Mouse (Mus musculus) liver, embryonic 15.5 days (tissue): ENCODE results near the gene Slc25a40. TPM values are rescaled to one million over a fixed set of nuclear protein-coding genes. Genes with fewer than 3 reads are reported as not detected.

Source experiments
- ATAC-seq: fragments of 200-750 bp; cut with Nextera tagmentation; 2 replicates; pipeline ENCODE4 v1.8.0; 2017; ENCODE audit warnings: moderate number of reproducible peaks, mild to moderate bottlenecking, moderate library complexity; ENCODE audit not compliant: insufficient read depth
- H3K27ac ChIP-seq: fragments of 300-500 bp; sonication (generic); replicated peaks from 2 replicates; pipeline ENCODE4 v1.5.1; 2015; ENCODE audit warnings: mild to moderate bottlenecking, inconsistent platforms
- H3K27me3 ChIP-seq: fragments of 300-500 bp; sonication (generic); 2 replicates; pipeline ENCODE4 v1.6.1; 2015; ENCODE audit warnings: mild to moderate bottlenecking, inconsistent platforms
- H3K36me3 ChIP-seq: fragments of 300-500 bp; sonication (generic); replicated peaks from 2 replicates; pipeline ENCODE4 v1.6.1; 2015; ENCODE audit warnings: moderate library complexity, mild to moderate bottlenecking, inconsistent platforms
- H3K4me1 ChIP-seq: fragments of 300-500 bp; sonication (generic); replicated peaks from 2 replicates; pipeline ENCODE4 v1.6.1; 2015; ENCODE audit warnings: inconsistent platforms
- H3K4me2 ChIP-seq: fragments of 300-500 bp; sonication (generic); 2 replicates; pipeline ENCODE4 v1.6.1; 2015; ENCODE audit warnings: moderate library complexity, mild to moderate bottlenecking, inconsistent platforms
- H3K4me3 ChIP-seq: fragments of 300-500 bp; sonication (generic); replicated peaks from 2 replicates; pipeline ENCODE4 v1.5.1; 2015; ENCODE audit warnings: mild to moderate bottlenecking, inconsistent platforms
- H3K9ac ChIP-seq: fragments of 300-500 bp; sonication (generic); 2 replicates; pipeline ENCODE4 v1.6.1; 2015; ENCODE audit warnings: moderate library complexity, mild to moderate bottlenecking, inconsistent platforms
- H3K9me3 ChIP-seq: fragments of 300-500 bp; sonication (generic); replicated peaks from 2 replicates; pipeline ENCODE4 v1.6.1; 2016; ENCODE audit warnings: inconsistent platforms
- WGBS: fragments of 180-500 bp; shearing (Covaris S2); methylation state at CpG from one replicate; pipeline ENCODE4 v1.1.7; 2015; ENCODE audit warnings: mixed read lengths; ENCODE audit not compliant: insufficient replicate concordance; 5-methylcytosine and 5-hydroxymethylcytosine counted together
- polyA plus RNA-seq: library from polyadenylated mRNA; unstranded; fragments of >200 nt; fragmentation: Nextera tagmentation; extraction: Ambion mirVana; gene quantifications from 2 replicates; pipeline ENCODE4 v1.2.1, GENCODE M21; 2015

Slc25a40 gene
- polyA plus RNA-seq, 1 experiment from 2014 or later = 3.5 TPM

- peak overlapping the region; percentile 97 for H3K9ac ChIP-seq
- 1% methylated on average over 40 of the region's 40 CpGs for whole genome bisulfite sequencing
- H3K4me3 ChIP-seq = peak overlapping the region; percentile 95
- peak overlapping the region; percentile 86 for H3K4me2 ChIP-seq
- no peaks in the 10 kb centered on the region for H3K27me3 ChIP-seq
- H3K36me3 ChIP-seq = peaks cover 27% of the 10 kb centered on the region
- peaks cover 17% of the 10 kb centered on the region for H3K4me1 ChIP-seq
- H3K27ac ChIP-seq = peak overlapping the region; percentile 66
- ATAC-seq = peak; percentile 63; the same call in 1 of the 2 replicates
- H3K9me3 ChIP-seq = no peaks in the 10 kb centered on the region
Measured at GRCm38 (mm10) chr5:8422932-8423928, 580 bp downstream of the Slc25a40 start.

DNA sequence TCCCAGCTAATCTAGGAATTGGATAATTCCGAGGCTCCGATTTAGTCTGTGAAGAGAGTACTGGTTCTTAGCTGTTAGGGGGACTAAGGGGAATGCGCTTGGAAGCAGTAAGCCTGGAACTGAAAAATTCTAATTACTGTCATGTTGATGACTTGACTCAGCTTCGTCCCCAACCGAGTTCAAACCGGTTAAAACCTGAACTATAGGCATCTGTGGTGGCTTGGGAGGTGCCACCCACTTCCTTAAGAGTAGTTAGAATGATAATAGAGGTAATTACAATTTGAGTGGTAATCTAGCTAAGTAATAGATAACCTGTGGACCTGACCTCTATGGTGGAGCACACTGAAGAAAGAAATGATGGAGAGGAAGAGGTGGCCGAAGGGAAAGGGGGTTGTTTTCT, 1.5 kb downstream of the Slc25a40 start:
- Histone ChIP-seq H3K27ac (no peak overlapping the region), H3K9me3 (no peaks in the 10 kb centered on the region), H3K4me2 (peak overlapping the region; percentile 86), H3K9ac (peak overlapping the region; percentile 97; the same call in 1 of the 2 replicates), H3K4me1 (peaks cover 17% of the 10 kb centered on the region), H3K4me3 (peak overlapping the region; percentile 95), H3K27me3 (no peaks in the 10 kb centered on the region), H3K36me3 (peaks cover 21% of the 10 kb centered on the region)
- 27% methylated on average over 7 of the region's 7 CpGs for WGBS
- ATAC-seq = no peak

DNA sequence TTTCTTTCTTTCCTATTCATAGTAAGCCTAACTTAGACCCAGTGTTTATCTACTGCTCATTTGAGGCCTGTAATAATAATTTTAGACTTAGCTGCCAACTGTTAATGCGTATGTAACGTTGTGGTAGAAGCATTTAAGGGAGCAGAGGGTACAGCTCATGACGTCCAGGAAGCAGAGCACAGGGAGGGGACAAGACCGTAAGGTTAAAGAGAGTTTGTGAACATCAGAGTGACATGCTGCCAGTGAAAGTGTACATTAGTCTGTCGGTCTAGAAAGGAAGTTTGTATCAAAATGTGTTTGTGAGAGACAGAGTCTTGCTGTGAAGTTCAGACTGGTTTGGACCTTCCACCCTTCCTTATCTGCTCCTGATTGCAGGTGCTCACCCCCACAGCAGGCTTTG, 3.2 kb downstream of the Slc25a40 start:
- Histone ChIP-seq H3K9me3 (no peaks in the 10 kb centered on the region), H3K9ac (no peak overlapping the region), H3K4me3 (no peak overlapping the region), H3K4me1 (peaks cover 15% of the 10 kb centered on the region), H3K4me2 (no peak overlapping the region), H3K27me3 (no peaks in the 10 kb centered on the region), H3K27ac (no peak overlapping the region), H3K36me3 (peaks cover 9% of the 10 kb centered on the region)
- no peak for ATAC-seq
- WGBS = 47% methylated on average over 5 of the region's 5 CpGs

- Histone ChIP-seq H3K27ac (no peak overlapping the region), H3K36me3 (0 out of 2 replicates have a peak, but pooled peaks cover 6% of the 10 kb centered on the region), H3K9me3 (no peaks in the 10 kb centered on the region), H3K4me2 (no peak overlapping the region), H3K4me3 (no peak overlapping the region), H3K4me1 (no peaks in the 10 kb centered on the region), H3K27me3 (no peaks in the 10 kb centered on the region), H3K9ac (no peak overlapping the region)
- no peak for ATAC-seq
- 77% methylated on average over 5 of the region's 5 CpGs for WGBS
Measured at GRCm38 (mm10) chr5:8437481-8438156, 15.0 kb downstream of the Slc25a40 start.

DNA sequence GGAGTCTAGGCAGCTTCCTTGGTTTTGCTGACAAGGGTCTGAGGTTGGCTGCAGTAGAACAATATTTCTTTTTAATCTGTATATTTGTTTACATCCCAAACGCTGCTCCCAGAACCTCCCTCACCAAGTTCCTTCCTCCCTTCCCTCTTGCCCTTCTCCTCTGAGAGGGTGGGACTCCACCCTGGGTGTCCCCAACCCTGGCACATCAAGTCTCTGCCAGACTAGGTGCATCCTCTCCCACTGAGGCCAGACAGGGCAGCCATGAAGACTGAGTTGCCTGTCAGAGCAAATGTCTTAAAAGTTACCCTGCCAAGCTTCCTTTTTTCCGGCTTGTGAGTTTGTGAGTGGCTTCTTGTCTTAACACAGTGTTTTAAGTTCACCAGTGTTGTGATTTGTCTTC, 16.4 kb downstream of the Slc25a40 start:
- Histone ChIP-seq H3K4me3 (no peak overlapping the region), H3K36me3 (0 out of 2 replicates have a peak, but pooled peaks cover 6% of the 10 kb centered on the region), H3K9me3 (no peaks in the 10 kb centered on the region), H3K4me2 (no peak overlapping the region), H3K4me1 (no peaks in the 10 kb centered on the region), H3K9ac (no peak overlapping the region), H3K27me3 (no peaks in the 10 kb centered on the region), H3K27ac (no peak overlapping the region)
- WGBS = 47% methylated on average over 2 of the region's 2 CpGs
- no peak for ATAC-seq

- 0 out of 2 replicates have a peak, but pooled peaks cover 5% of the 10 kb centered on the region for H3K36me3 ChIP-seq
- ATAC-seq = no peak
Measured at GRCm38 (mm10) chr5:8455565-8455964, 32.9 kb downstream of the Slc25a40 start.

DNA sequence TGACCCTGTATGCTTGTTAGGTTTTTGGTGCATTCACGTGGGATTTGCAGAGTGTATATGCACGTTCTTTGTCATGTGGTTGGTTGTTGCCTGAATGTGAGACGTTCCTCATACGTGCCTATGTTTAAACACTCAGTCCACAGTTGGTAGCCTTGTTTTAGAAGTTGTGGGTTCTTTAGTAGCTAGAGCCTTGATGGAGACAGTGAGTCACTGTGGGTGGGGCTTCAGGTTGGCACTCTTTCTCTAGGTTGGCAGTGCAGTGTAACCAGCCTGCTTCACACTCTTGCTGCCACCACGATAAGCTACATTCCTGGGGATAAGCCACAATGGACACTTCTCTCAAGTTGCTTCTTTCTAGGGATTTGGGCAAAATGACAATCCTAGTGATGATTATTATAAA, 33.9 kb downstream of the Slc25a40 start:
- no peak overlapping the region for H3K4me3 ChIP-seq
- no peaks in the 10 kb centered on the region for H3K4me1 ChIP-seq
- no peak overlapping the region for H3K4me2 ChIP-seq
- no peak overlapping the region for H3K27ac ChIP-seq
- 75% methylated on average over 5 of the region's 5 CpGs for WGBS
- ATAC-seq = no peak
- H3K9me3 ChIP-seq = no peaks in the 10 kb centered on the region
- no peaks in the 10 kb centered on the region for H3K27me3 ChIP-seq
- 0 out of 2 replicates have a peak, but pooled peaks cover 7% of the 10 kb centered on the region for H3K36me3 ChIP-seq
- no peak overlapping the region for H3K9ac ChIP-seq

More at GRCm38 (mm10) chr5:8455565-8455964, 32.9 kb downstream of the Slc25a40 start:
- Histone ChIP-seq H3K4me2 (no peak overlapping the region), H3K27me3 (no peaks in the 10 kb centered on the region), H3K9me3 (no peaks in the 10 kb centered on the region), H3K27ac (no peak overlapping the region), H3K4me3 (no peak overlapping the region), H3K9ac (no peak overlapping the region), H3K4me1 (no peaks in the 10 kb centered on the region)

DNA sequence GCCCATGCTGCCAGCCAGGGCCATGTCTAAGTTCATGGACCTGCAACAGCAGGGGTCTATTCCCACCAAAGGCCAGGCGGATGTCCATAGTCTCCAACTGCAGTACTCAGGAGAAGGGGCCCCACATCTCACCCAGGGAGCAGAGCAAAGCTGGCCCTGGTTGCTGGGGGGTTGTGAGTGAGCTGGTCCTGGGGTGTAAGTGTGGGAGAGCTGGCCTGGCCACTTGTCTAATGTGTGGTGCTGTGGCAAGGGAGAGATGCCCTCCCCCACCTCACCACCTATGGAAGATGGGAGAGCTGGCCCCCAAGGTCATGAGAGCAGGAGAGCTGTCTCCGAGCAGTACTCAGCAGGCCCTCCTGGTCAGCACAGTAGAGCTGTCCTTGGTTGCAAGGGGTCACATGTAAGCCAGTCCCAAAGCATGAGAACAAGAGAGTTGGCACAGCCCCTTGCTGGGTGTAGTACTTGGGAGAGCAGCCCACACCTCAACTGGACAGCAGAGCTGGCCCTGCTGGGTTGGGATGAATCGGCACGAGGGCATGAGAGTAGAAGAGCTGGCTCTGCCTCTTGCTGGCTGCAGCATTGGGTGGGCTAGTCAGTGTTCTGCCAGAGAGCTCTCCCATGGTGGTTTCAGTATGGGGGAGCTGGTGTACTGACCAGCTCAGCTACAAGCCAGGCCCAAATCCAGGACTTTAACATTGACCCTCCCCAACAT, 65.5 kb downstream of the Slc25a40 start:
- ATAC-seq = no peak
- Histone ChIP-seq H3K4me3 (no peak overlapping the region), H3K9ac (no peak overlapping the region), H3K4me1 (no peaks in the 10 kb centered on the region), H3K36me3 (no peaks in the 10 kb centered on the region), H3K27ac (no peak overlapping the region), H3K27me3 (no peaks in the 10 kb centered on the region), H3K4me2 (no peak overlapping the region), H3K9me3 (no peaks in the 10 kb centered on the region)
- WGBS = 65% methylated on average over 4 of the region's 4 CpGs

- no peak overlapping the region for H3K4me2 ChIP-seq
- H3K4me1 ChIP-seq = no peaks in the 10 kb centered on the region
- H3K36me3 ChIP-seq = no peaks in the 10 kb centered on the region
- 75% methylated on average over 2 of the region's 2 CpGs for WGBS
- no peak overlapping the region for H3K27ac ChIP-seq
- no peak overlapping the region for H3K4me3 ChIP-seq
- no peaks in the 10 kb centered on the region for H3K9me3 ChIP-seq
- no peak overlapping the region for H3K9ac ChIP-seq
- no peak for ATAC-seq
- no peaks in the 10 kb centered on the region for H3K27me3 ChIP-seq
Measured at GRCm38 (mm10) chr5:8488701-8489297, 66.1 kb downstream of the Slc25a40 start.

- H3K4me1 ChIP-seq = no peaks in the 10 kb centered on the region
- no peaks in the 10 kb centered on the region for H3K9me3 ChIP-seq
- no peak overlapping the region for H3K4me3 ChIP-seq
- no peak for ATAC-seq
- H3K4me2 ChIP-seq = no peak overlapping the region
- 33% methylated on average over 6 of the region's 6 CpGs for WGBS
- H3K27ac ChIP-seq = no peak overlapping the region
- no peaks in the 10 kb centered on the region for H3K27me3 ChIP-seq
- no peaks in the 10 kb centered on the region for H3K36me3 ChIP-seq
- H3K9ac ChIP-seq = no peak overlapping the region
Measured at GRCm38 (mm10) chr5:8489471-8490110, 66.9 kb downstream of the Slc25a40 start.
